Mouse (Mus musculus) midbrain, postnatal 0 days (tissue): ENCODE data around the gene Six3. TPM values are rescaled to one million over a fixed set of nuclear protein-coding genes. Genes with fewer than 3 reads are reported as not detected.

Experiments
- ATAC-seq: fragments of 200-750 bp; cut with Nextera tagmentation; 2 replicates; pipeline ENCODE4 v1.8.0; 2017; ENCODE audit warnings: moderate number of reproducible peaks, mild to moderate bottlenecking, moderate TSS enrichment, moderate library complexity; ENCODE audit not compliant: low FRiP score
- DNase-seq: peaks from one replicate; pipeline ENCODE4 v3.0.0-alpha.2; 2015; ENCODE audit warnings: low spot score
- H3K27ac ChIP-seq: fragments of 300-500 bp; sonication (generic); 2 replicates; pipeline ENCODE4 v1.5.1; 2014; ENCODE audit warnings: low read depth, mild to moderate bottlenecking, low read length, mixed read lengths
- H3K27me3 ChIP-seq: fragments of 300-500 bp; sonication (generic); 2 replicates; pipeline ENCODE4 v1.6.1; 2014; ENCODE audit warnings: low read length, control low read depth, mixed read lengths; ENCODE audit not compliant: insufficient read depth
- H3K36me3 ChIP-seq: fragments of 300-500 bp; sonication (generic); 2 replicates; pipeline ENCODE4 v1.6.1; 2014; ENCODE audit warnings: low read length, control low read depth, mixed read lengths; ENCODE audit not compliant: insufficient read depth
- H3K4me1 ChIP-seq: fragments of 300-500 bp; sonication (generic); 2 replicates; pipeline ENCODE4 v1.6.1; 2014; ENCODE audit warnings: mild to moderate bottlenecking, control low read depth, antibody characterized with exemption, low read length, mixed read lengths; ENCODE audit not compliant: insufficient read depth
- H3K4me2 ChIP-seq: fragments of 300-500 bp; sonication (generic); 2 replicates; pipeline ENCODE4 v1.6.1; 2014; ENCODE audit warnings: low read depth, mild to moderate bottlenecking, low read length, mixed read lengths; ENCODE audit not compliant: poor library complexity, severe bottlenecking
- H3K4me3 ChIP-seq: fragments of 300-500 bp; sonication (generic); 2 replicates; pipeline ENCODE4 v1.5.1; 2014; ENCODE audit warnings: low read depth, mild to moderate bottlenecking, low read length, moderate library complexity
- H3K9ac ChIP-seq: fragments of 300-500 bp; sonication (generic); replicated peaks from 2 replicates; pipeline ENCODE4 v1.6.1; 2014; ENCODE audit warnings: mild to moderate bottlenecking, low read length, moderate library complexity, mixed read lengths; ENCODE audit not compliant: poor library complexity, severe bottlenecking
- H3K9me3 ChIP-seq: fragments of 300-500 bp; sonication (generic); 2 replicates; pipeline ENCODE4 v1.6.1; 2016; ENCODE audit warnings: low read length, control low read depth
- CTCF ChIP-seq: IDR thresholded peaks from 2 replicates; pipeline ENCODE4 v1.5.1; 2016; ENCODE audit warnings: antibody characterized with exemption, mild to moderate bottlenecking
- WGBS: fragments of 180-500 bp; shearing (Covaris S2); extraction: QIAGEN DNeasy Blood & Tissue Kit; methylation state at CpG from one replicate; pipeline ENCODE4 v1.1.7; 2014; 5-methylcytosine and 5-hydroxymethylcytosine counted together
- polyA plus RNA-seq: library from polyadenylated mRNA; unstranded; fragments of >200 nt; fragmentation: Nextera tagmentation; extraction: Ambion mirVana; gene quantifications from 2 replicates; pipeline ENCODE4 v1.2.1, GENCODE M21; 2015
- total RNA-seq: library from RNA; depleted of rRNA; stranded (reverse); fragments of >200 nt; gene quantifications from 2 replicates; pipeline ENCODE4 v1.2.3, GENCODE M21; 2014; rRNA removed

Gene Six3
- 11.2 and 12.8 TPM in 2 replicates for total RNA-seq
- polyA plus RNA-seq = 23.3 and 28.0 TPM in 2 replicates

DNA sequence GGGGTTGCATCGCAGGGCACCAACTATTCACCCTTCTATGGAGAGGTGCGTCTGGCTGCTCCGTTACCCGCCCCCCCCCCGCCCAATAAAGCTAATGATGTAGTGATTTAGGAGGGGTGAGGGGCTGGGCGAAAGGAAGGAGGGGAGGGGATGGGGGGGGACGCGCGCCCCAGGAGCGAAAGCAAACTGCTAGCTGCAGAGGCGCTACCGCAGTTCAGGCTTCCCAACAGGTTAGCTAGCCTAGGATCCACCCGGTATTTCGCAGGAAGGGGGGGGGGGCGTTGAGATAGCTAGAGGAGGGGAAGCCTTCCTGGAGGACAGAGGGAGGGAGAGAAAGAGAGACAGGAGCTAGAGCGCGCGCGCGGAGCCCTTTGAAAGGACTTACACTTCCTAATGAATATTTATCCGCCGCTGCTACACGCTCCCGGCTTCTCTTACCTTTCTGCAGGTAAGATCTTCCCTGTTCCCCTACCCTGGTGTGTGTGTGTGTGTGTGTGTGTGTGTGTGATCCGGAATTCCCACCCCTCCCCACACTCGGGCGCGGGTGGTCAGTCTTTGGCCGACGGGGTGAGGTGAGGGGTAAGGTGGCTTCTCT is at the start of gene Six3:
TSS of gene Six3 (plus strand) at position 343 of the 595 bp plus-strand sequence.
- Histone ChIP-seq H3K27me3 (peaks cover 98% of the 10 kb centered on the region), H3K4me3 (peak within 1 kb of the TSS; percentile 25), H3K4me1 (no peaks in the 10 kb centered on the region), H3K9me3 (no peaks in the 10 kb centered on the region), H3K9ac (peak within 1 kb of the TSS; percentile 25; the same call in 1 of the 2 replicates), H3K36me3 (no peaks in the 10 kb centered on the region), H3K4me2 (peak within 1 kb of the TSS; percentile 18), H3K27ac (peak within 1 kb of the TSS; percentile 44; the same call in 1 of the 2 replicates)
- WGBS = 2% methylated on average over 19 of the region's 30 CpGs
- no peak for DNase-seq
- no peak for TF ChIP-seq CTCF
- ATAC-seq = no peak

DNA sequence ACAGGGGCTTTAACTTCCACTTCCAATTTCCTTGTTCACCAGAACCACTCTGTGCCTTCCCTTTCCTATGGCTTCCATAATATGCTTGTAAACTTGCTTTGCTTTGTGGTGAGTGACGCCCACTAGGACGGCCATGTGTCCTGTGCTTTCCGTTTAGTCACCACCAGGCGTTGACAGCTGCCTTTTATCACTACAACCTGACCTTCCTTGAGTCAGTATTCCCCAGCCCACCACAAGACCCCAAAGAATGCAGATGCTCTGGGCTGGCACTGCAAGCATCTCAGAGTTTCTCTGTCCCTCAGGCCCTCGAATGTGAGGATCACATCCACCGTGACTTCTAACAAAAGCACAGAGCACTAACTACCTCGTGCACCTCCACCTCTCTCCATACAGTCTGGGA is 49.3 kb upstream of the Six3 start:
- no peaks in the 10 kb centered on the region for H3K27me3 ChIP-seq
- 83% methylated on average over 7 of the region's 7 CpGs for WGBS
- H3K4me1 ChIP-seq = no peaks in the 10 kb centered on the region
- H3K4me2 ChIP-seq = no peak overlapping the region
- no peaks in the 10 kb centered on the region for H3K36me3 ChIP-seq
- H3K9ac ChIP-seq = no peak overlapping the region
- H3K27ac ChIP-seq = no peak overlapping the region
- H3K9me3 ChIP-seq = no peaks in the 10 kb centered on the region
- DNase-seq (no peak), ATAC-seq (no peak)
- TF ChIP-seq CTCF = no peak
- no peak overlapping the region for H3K4me3 ChIP-seq

DNA sequence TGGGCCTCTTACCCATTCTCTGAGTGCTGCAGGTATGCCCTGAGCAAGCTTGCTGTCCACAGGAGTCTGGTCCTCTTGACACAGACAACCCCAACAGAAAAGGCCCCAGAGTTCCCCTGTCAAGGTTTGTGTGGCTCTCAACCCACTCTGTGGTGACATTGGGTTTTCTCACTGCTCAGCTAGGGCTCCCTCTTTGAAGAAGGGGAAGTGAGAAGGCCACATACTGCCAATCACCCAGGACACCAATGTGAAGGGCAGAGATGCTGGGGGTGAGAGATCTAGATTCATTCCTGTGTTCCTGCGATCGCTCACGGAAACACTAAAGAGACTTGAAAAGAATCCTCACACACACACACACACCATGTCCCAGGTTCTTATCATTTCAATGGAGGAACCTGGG is 39.4 kb upstream of the Six3 start:
- H3K4me1 ChIP-seq = no peaks in the 10 kb centered on the region
- WGBS = 89% methylated on average over 3 of the region's 3 CpGs
- H3K4me2 ChIP-seq = no peak overlapping the region
- no peak overlapping the region for H3K4me3 ChIP-seq
- no peaks in the 10 kb centered on the region for H3K36me3 ChIP-seq
- H3K27ac ChIP-seq = no peak overlapping the region
- no peaks in the 10 kb centered on the region for H3K9me3 ChIP-seq
- TF ChIP-seq CTCF = no peak
- no peak for DNase-seq
- no peak for ATAC-seq
- no peaks in the 10 kb centered on the region for H3K27me3 ChIP-seq
- no peak overlapping the region for H3K9ac ChIP-seq

DNA sequence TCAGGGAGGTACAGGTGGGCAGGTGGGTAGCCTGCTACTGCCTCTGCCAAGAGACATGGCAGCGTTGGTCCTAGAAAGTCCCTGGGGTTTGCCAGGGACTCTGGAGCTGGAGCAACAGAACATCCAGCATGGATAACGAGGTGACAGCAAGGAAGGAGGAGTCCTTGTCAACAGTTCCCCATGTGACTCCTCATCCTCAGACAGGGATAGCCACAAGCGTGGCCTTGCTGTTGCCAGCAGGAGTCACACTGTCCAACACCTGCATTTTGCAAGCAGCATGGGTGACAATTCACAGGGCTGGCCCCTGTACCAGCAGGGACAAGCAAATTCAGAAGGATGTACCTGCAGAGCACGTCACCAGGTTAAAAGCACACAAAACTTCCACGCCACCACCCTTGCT is 35.1 kb upstream of the Six3 start:
- Histone ChIP-seq H3K9ac (no peak overlapping the region), H3K9me3 (no peaks in the 10 kb centered on the region), H3K4me3 (no peak overlapping the region), H3K4me1 (no peaks in the 10 kb centered on the region), H3K27ac (no peak overlapping the region), H3K36me3 (no peaks in the 10 kb centered on the region), H3K4me2 (no peak overlapping the region), H3K27me3 (no peaks in the 10 kb centered on the region)
- WGBS = 74% methylated on average over 5 of the region's 5 CpGs
- DNase-seq (no peak), ATAC-seq (no peak)
- no peak for TF ChIP-seq CTCF

DNA sequence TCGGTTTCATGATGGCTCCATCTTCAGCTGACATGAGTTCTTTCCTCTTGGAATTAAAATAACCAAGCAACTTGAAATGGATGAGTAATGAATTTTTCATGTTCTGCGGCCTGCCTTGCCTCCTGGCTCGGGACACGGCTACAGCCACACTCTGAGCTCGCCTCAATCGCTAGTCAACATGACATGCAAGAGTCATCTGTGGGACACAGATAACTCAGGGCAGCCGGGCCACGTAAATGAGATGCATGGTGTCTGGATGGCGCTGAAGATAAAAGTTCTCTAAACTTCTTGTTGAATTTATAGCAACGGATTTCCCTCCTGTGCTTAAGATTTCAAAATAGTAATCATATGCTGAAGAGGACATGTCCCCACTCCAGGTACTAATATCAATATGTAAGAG is 34.1 kb upstream of the Six3 start:
- no peaks in the 10 kb centered on the region for H3K9me3 ChIP-seq
- WGBS = 84% methylated on average over 10 of the region's 10 CpGs
- no peak overlapping the region for H3K4me3 ChIP-seq
- no peak overlapping the region for H3K27ac ChIP-seq
- no peak overlapping the region for H3K9ac ChIP-seq
- ATAC-seq (no peak), DNase-seq (no peak)
- H3K4me1 ChIP-seq = no peaks in the 10 kb centered on the region
- H3K36me3 ChIP-seq = no peaks in the 10 kb centered on the region
- no peak for TF ChIP-seq CTCF
- no peak overlapping the region for H3K4me2 ChIP-seq
- no peaks in the 10 kb centered on the region for H3K27me3 ChIP-seq

DNA sequence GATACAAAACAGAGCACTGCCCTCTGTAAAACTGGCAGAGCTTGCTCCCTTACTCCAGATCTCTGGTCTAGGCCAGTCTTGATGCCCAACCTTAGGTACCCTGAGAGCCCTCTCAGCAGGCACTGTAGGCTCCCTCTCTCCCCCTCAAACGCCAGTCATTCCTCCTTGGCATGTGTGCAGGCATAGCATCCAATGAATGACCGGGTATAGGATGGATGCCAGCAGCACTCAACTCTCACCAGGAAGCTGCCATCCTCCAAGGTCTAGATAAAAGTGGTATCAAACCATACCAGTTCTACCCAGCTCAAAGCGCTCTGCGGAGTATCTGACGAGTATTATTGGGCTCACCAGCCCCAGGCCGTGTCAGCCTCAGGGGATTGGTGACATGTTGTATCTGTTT is 33.2 kb upstream of the Six3 start:
- no peak for TF ChIP-seq CTCF

More for the DNA sequence above, 33.2 kb upstream of the Six3 start:
- Histone ChIP-seq H3K27ac (no peak overlapping the region), H3K4me1 (no peaks in the 10 kb centered on the region), H3K4me3 (no peak overlapping the region), H3K9me3 (no peaks in the 10 kb centered on the region), H3K36me3 (no peaks in the 10 kb centered on the region), H3K4me2 (no peak overlapping the region), H3K9ac (no peak overlapping the region), H3K27me3 (no peaks in the 10 kb centered on the region)
- ATAC-seq (no peak; the same call in 1 of the 2 replicates), DNase-seq (no peak)
- WGBS = 79% methylated on average over 6 of the region's 6 CpGs
